Mouse (Mus musculus): Measurements from ENCODE around the gene Iqcg.
"Not testable (repeated sequence)": the region's sequence is repeated elsewhere in the genome, so short reads cannot be mapped to it uniquely, and the experiment has no call there.

Iqcg gene

DNA sequence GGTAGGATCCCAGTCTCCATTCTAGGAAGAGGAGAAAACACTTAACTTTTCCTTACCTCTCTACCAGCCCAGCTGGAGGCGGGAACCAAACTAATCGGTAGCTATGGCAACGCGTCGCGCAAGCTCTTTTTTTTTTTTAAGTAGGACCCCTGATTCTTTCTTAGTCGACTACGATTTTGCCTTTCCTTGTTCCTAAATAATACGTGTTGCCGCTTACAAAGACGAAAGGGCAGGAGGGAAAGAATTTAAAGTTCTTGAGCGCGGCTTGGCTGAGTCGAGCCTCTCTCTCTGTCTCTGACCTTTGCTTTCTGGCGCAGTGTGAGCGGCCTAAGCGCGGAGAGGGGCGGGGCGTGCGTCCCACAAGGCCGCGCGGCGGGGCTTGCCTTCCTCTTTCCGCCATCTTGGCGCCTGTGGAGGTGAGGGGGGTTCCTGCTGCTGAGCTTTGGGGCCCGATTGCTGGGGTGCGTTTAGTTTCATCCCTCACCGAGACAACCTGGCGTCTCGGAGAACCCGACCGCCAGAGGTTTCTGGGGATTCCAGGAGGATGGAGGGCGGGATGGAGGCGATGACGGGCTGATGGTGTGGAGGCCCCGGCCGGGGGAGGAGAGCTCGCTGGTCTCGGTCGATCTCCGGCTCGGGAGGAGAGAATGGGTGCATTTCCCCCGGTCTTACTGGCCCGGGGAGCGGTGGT lies at the start of gene Iqcg, which contains the start of gene Rpl35a:
TSS of gene Iqcg (minus strand) at position 124 of the 691 bp plus-strand sequence.
TSS of gene Rpl35a (plus strand) at position 359 of the 691 bp plus-strand sequence.
- peak; percentile 93 for DNase-seq (ENCODE audit: extremely low spot score, low read depth, low spot score)

DNA sequence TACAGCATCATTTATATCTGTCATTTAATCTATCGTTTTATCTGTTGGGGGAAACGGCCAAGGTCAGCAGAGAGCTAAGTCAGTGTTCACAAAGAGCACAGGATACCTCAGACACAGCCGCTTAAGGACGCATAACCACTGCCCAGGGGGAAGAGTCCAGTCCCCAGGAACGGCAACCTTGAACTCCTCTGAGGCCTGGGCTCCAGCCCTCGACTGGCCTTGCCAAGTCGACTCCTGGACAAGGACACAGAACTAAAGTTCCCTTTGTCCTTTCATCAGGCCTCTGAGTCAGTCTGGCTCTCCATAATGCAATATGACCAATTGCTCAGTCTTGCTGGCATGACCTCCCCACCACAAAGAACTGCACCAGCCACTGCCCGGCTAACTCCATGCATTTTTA lies 29.6 kb upstream of the Iqcg start:
- DNase-seq (ENCODE audit: extremely low spot score, low read depth, low spot score), result no peak

DNA sequence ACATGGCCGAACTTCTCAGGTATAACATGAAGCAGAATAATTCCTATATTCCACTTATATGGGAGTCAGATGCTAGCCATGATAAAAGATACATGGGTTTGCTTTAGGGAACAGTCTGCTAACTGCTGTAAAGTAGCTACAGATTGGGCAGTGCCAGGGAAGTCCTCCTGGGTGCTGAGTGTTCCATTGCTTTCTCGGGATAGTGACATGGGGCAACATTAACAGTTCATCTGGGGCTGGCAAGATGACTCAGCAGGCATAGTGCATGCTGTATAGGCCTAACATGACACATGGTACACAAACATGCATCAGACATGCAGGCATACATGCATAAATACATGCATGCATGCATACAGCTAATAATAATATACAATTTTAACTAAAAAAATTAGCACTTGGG lies 28.0 kb upstream of the Iqcg start:
- no peak for DNase-seq (ENCODE audit: extremely low spot score, low read depth, low spot score)

GRCm38 (mm10) chr16:33082951-33083350 lies 26.9 kb upstream of the Iqcg start:
- no peak for DNase-seq (ENCODE audit: extremely low spot score, low read depth, low spot score)

- no peak for DNase-seq (ENCODE audit: extremely low spot score, low read depth, low spot score)
Observed at GRCm38 (mm10) chr16:33080063-33080462, 24.0 kb upstream of the Iqcg start.

- DNase-seq (ENCODE audit: extremely low spot score, low read depth, low spot score), result no peak
Observed at GRCm38 (mm10) chr16:33077069-33077627, 21.1 kb upstream of the Iqcg start.

GRCm38 (mm10) chr16:33076078-33076477 lies 20.1 kb upstream of the Iqcg start:
- DNase-seq (ENCODE audit: extremely low spot score, low read depth, low spot score), result no peak

GRCm38 (mm10) chr16:33074967-33075366 lies 18.9 kb upstream of the Iqcg start:
- DNase-seq (ENCODE audit: extremely low spot score, low read depth, low spot score), result no peak

GRCm38 (mm10) chr16:33072871-33073557 lies 17.0 kb upstream of the Iqcg start:
- no peak for DNase-seq (ENCODE audit: extremely low spot score, low read depth, low spot score)

- no peak for DNase-seq (ENCODE audit: extremely low spot score, low read depth, low spot score)
Observed at GRCm38 (mm10) chr16:33070928-33071327, 14.9 kb upstream of the Iqcg start.

DNA sequence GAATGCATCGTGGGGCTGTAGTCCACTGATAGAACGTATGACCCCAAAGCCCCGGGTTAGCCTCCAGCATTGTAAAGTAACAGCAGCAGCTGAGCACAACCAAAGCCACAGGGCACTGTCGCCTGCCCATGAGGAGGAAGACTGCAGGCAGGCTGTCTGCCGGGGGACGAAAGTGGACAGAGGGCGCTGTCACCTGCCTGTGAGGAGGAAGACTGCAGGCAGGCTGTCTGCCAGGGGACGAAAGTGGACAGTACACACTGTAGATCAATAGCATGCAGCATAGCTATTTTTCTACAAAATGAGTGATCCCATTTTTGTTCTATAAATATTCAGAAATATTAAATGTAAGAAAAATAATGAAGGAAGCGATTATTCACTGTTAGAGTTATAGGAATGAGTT lies 8.6 kb upstream of the Iqcg start:
- DNase-seq (ENCODE audit: extremely low spot score, low read depth, low spot score), result no peak

DNA sequence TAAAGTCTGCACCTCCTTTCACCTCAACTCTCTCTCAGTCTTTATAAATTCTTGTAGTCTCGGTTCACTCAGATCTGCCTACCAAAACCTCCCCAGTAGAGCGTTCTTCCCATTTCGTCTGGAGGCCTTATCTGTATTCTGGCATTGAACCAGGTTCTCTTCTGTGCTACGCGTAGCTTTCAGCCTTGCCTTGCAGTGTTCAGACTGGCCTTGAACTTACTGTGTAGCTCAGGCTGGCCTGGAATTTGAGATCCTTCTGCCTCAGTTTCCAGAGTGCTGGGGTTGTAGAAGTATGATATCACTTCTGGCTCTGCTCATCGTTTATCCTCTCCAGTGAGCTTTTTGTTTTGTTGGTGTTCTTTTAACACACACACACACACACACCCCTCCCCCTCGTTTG lies 7.2 kb upstream of the Iqcg start:
- DNase-seq (ENCODE audit: extremely low spot score, low read depth, low spot score), result no peak

- no peak for DNase-seq (ENCODE audit: extremely low spot score, low read depth, low spot score)
Observed at GRCm38 (mm10) chr16:33062682-33063131, 6.7 kb upstream of the Iqcg start.

- DNase-seq (ENCODE audit: extremely low spot score, low read depth, low spot score), result peak; percentile 66
Observed at GRCm38 (mm10) chr16:33062024-33062681, 6.1 kb upstream of the Iqcg start, which contains the start of gene Lmln. Gene Lmln (plus strand): TSS chr16:33062521.

DNA sequence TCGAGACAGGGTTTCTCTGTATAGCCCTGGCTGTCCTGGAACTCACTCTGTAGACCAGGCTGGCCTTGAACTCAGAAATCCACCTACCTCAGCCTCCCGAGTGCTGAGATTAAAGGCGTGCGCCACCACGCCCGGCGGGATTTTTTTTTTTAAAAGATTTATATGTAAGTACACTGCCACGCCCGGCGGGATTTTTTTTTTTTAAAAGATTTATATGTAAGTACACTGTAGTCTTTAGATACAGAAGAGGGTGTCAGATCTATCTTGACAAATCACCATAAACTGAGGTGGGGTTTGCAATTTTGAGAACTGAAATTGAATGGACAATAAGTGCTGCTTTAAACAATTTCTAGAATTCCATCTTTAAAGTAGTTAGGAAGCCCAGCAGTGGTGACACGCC lies 5.4 kb upstream of the Iqcg start:
- DNase-seq (ENCODE audit: extremely low spot score, low read depth, low spot score), result no peak

GRCm38 (mm10) chr16:33060926-33061325 lies 4.9 kb upstream of the Iqcg start:
- DNase-seq (ENCODE audit: extremely low spot score, low read depth, low spot score), result no peak

- no peak for DNase-seq (ENCODE audit: extremely low spot score, low read depth, low spot score)
Observed at GRCm38 (mm10) chr16:33059471-33059870, 3.5 kb upstream of the Iqcg start.

DNA sequence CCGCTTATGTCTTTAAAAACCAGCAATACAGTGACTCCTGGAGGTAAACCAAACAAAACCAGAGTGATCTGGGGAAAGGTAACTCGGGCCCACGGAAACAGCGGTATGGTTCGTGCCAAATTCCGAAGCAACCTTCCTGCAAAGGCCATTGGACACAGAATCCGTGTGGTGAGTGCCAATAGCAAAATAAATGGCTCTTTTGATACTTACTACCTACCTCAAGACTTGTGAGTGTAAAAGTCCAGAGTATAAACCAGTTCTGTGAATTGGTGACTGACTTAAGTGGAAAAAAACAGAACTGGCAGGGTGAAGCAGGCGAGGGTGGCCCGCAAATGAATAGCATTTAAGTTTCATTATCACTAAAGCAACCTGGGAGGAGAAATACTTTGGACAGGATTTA lies 2.6 kb upstream of the Iqcg start:
- DNase-seq (ENCODE audit: extremely low spot score, low read depth, low spot score), result not testable (repeated sequence)

DNA sequence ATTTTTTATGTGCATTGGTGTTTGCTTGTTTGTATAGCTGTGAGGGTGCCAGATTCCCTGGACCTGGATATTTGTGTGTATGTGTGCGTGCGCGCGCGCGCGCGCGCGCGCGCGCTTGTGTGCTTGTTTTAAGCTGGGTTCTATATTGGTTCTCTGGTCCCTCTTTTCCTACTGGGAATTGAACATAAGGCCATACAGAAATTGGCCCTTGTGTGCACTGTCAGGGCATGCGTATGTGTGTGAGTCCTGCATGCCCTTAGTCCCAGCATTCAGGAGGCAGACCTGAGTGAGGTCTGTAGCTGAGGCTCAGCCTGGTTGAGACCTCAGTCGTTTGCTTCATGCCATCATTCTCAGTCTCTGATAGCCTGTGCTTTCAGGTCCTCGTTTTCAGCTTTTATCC lies 2.0 kb upstream of the Iqcg start:
- no peak for DNase-seq (ENCODE audit: extremely low spot score, low read depth, low spot score)

DNA sequence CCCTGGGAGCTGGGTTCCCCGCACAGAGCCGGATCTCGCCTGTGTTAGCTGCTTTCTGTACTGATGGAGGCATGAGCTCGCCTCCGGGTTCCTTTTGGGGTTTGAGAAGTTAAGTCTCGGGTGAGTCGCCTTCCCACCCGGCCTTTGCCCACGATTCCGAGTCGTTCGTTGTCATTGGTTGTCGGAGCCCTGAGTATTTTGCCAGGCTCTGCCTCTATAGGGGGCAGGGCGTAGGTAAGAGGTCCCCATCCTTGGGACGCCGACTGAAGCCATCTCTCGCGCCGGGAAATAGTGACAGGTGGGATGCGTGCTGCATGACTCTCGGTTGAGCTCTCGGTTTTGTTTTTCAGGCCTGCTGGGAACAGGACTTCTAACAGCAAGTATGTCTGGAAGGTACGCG lies 768 bp upstream of the Iqcg start:
- DNase-seq (ENCODE audit: extremely low spot score, low read depth, low spot score), result no peak

- DNase-seq (ENCODE audit: extremely low spot score, low read depth, low spot score), result no peak
Observed at GRCm38 (mm10) chr16:33055655-33056054, 363 bp downstream of the Iqcg start.

- DNase-seq (ENCODE audit: extremely low spot score, low read depth, low spot score), result not testable (repeated sequence)
Observed at GRCm38 (mm10) chr16:33054927-33055326, 1.1 kb downstream of the Iqcg start.

Measured in hindlimb bud, embryonic 11.5 days (tissue).